Mouse (Mus musculus) neural tube, embryonic 10.5 days (tissue): ENCODE data around the gene Fam178b.

Experiments
- DNase-seq: peaks from one replicate; pipeline ENCODE4 v3.0.0-alpha.2; 2017; ENCODE audit warnings: low spot score; ENCODE audit errors: extremely low spot score

Fam178b gene

GRCm38 (mm10) chr1:36566425-36566824 lies 116.6 kb downstream of the Fam178b start:
- no peak for DNase-seq

DNA sequence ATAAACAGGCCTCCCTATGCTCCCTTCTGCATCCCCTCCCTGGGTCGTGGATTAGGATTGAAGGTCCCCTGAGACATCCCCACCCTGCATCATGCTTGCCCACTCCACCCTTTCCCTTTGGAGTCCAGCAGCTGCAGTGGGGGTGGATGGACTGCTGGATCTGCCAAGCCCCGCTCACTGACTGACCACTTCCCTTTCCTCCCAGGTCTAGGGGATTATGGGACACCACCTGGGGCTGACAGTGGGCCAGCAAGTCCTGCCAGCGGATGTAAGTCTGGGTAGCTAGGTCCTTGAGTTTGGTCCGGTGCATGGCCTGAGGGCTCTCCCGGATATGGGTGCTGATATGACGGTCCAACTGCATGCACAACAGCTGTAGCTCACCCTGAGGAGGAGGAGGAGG lies 118.9 kb downstream of the Fam178b start:
- DNase-seq = no peak

DNA sequence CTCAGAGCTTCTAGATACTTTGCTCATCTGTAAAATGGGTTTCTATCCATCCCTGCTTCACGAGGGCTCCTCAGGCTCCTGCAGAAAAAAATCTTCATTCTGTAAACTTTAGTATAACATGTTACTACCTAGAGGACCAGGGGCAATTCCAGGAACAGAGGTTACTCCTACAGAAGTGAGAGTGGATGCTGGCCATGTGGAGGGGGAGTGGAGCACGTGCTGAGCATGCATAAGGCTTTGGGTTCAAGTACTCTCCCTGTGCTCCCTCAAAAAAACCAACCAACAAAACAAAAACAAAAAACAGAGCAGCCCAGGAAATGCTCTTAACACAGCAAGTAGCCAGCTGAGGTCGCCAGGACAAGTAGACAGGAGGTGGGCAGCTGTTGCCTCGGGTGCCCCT lies 119.4 kb downstream of the Fam178b start:
- DNase-seq = no peak

GRCm38 (mm10) chr1:36563197-36563596 lies 119.8 kb downstream of the Fam178b start:
- DNase-seq = no peak

GRCm38 (mm10) chr1:36562388-36562787 lies 120.6 kb downstream of the Fam178b start:
- no peak for DNase-seq

DNA sequence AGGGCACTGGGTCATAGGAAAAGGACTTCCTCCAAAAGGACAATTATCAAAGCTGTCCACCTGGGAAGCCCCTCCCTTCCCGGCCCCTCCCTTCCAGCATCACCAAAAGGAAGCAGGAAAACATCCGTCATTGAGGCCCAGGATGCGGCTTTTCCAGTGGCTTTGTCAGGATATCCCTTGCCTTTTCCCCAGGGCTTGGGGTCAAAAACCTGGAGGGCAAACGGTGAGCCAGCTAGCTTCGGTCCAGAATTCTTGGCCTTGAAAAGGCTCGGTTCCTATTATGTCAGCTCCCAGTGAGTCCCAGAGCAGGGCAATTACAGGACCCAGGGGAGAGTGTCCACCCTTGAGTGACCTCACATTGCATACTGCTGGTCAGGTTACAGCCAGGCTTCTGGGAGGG lies 122.1 kb downstream of the Fam178b start:
- DNase-seq = no peak

DNA sequence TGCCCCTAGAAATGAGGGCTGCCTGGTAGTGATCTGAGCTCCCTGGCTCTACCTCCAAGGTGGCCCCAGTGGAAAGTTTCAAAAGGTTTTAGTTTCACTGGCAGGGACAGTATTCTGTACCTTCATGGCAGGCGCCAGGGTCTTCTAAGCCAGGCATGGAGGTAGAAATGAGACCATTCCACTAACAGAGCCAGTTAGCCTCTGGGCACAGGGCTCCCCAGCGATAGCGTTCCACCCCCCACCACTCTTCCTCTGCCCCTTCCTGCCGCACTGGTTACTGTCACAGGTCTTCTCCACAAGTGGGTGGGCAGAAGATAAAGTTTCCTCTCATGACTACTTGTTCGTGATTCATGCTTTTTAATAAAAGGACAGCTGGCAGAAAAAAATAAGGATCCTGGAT lies 123.1 kb downstream of the Fam178b start:
- DNase-seq = no peak

- no peak for DNase-seq
These were observed 123.7 kb downstream of the Fam178b start for GRCm38 (mm10) chr1:36559256-36559655.

DNA sequence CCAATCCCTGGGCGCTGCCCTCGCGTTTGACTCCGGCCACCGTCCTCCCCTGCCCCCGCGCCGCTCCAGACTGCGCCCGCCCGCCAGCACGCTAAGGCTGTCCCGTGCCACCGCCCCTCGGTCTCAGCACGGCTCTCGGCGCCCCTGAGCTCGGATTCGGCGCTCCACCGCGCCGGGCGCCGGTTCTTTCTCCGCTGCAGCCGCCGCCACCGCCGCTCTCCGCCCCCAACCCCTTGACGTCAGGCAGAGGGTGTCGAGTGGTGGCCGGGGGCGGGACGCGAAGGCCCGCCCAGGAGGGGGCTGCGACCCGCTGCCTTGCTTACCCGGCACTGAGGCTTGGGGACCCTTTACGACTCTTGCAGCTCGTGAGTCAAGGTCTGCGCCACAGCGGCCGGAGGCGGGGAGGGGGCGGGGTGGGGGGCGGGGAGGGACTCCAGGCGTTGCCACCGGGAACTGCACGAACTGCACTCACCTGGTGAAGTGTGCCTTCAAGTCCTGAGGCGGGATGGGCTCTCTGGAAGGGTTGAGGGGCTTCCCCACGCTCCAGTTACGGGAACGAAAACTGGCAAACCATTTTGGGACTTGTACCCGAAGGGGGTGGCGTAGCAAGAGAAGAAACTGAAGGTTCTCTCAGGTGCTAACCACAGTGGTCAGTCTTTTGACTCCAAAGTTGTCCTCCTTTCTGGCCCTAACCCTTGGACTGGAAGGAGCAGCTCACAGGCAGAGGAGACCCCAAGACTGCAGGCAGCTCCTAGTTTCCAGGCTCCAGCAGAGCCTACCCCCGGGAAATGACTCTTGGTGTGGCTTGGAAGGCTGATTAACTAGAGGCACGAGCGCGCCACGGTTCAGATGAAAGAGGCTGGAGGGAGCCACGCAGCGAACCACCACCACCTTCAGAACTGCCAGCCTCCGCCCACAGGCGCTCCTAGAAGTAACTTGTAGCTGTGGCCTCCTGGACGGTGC lies 124.7 kb downstream of the Fam178b start, which contains the start of gene Sema4c:
Sema4c (minus strand) TSS at position 319 of the 963 bp plus-strand sequence.
- peak; percentile 84 for DNase-seq

GRCm38 (mm10) chr1:36557457-36558011 lies 125.4 kb downstream of the Fam178b start:
- peak; percentile 88 for DNase-seq

DNA sequence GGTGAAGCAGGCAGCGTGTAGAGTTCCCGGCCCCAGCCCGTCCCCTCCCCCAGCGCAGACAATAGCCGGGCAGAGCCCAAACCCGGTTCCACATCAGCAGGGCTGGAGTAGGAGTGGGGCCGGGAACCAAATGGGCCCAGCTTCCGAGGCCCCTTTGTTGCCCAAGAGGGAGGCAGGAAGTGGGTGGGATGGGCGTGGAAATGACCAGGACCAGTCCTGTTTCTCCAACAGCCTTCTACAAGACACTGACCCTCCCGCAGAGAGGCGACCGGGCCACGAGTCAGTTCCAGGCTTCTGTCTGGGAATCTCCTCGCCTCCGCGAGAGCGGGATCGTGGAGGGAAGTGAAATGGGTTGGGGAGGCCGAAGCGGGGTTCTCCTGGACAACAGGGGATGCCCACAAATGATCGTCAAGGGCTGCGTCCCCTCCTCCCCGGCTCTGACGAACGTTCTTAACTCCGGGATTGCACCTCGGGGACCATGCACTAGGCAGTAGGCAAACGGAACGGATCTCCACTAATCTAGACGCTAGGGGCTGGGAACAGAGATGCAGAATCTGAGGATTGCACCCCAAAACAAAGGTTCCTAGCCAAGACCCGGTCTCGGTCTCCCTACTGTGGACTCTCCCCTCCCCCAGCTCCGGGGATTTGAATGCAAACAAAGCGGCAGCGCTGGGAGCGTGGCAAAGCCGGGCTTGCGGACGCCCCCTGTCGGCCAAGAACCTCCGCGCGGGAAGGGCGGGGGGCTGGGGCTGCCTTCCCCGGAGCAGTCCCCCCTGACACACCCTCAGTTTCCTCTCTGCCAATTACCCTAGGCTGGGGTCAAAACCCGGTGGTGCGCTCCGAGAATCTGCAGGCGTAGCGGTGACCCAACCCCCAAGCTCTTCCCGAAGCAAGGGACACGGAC lies 126.2 kb downstream of the Fam178b start:
- DNase-seq = peak; percentile 97

DNA sequence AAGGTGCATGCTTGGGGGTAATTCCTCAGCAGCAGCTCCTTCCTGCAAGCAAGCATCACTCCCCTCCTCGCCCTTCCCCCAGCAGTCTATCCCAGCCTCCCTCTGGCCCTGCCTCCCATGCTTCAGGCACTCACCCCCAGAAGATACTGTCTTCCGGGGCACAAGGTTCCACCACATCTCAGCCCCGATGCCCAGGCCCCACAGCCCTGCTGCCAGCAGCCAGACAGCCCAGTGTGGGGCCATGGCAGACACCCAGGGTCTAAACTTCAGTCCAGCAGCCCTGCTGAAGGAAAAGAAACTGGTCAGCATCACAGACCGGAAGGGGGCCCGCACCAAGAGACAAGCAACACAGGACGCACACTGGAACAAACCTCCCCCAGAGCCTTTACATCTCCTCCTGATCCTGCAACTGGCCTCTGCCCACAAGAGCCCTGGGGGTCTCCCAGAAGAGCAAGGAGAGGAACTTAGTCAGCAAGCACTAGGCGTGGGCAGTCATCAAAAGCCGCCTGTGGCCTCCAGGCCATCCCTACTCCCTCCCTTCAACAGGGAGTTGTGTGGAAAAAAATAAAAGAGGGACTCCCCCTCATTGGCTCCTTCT lies 127.1 kb downstream of the Fam178b start:
- no peak for DNase-seq

DNA sequence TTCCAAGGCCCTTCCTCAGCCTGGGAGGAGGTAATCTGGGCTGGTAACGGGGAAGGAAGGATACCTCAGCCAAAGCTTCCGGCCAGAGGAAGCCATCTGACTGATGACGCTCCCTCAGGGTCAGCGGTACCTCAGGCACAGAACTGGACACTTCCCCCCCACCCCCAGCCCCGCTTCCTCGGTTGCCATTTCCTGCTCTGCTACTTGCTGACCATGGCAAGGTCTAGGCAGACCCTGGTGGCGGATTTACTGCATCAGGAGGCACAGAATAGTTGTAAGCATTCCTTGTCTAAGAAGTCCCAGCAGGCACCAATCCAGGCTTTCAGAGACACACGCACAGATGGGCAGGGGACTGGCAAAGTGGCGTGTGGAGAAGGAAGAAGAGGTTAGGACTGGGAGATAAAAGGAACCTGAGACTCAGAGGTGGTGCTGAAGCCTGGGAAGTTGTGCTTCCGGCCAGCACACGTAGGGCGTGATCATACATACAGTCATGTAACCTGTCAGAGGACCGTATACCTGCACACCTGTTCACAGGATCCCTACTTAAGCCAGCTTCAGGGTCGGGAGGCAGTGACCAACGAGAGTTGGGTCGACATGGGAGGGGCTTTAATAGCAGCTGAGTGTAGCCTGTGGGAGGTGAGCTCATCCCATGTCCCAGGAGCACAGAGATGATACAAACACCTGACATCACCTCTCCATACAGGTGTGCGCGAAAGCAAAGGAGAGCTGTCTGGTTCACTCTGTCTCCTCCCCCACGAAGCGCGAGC lies 128.2 kb downstream of the Fam178b start:
- no peak for DNase-seq

GRCm38 (mm10) chr1:36552506-36552905 lies 130.5 kb downstream of the Fam178b start:
- DNase-seq = no peak

DNA sequence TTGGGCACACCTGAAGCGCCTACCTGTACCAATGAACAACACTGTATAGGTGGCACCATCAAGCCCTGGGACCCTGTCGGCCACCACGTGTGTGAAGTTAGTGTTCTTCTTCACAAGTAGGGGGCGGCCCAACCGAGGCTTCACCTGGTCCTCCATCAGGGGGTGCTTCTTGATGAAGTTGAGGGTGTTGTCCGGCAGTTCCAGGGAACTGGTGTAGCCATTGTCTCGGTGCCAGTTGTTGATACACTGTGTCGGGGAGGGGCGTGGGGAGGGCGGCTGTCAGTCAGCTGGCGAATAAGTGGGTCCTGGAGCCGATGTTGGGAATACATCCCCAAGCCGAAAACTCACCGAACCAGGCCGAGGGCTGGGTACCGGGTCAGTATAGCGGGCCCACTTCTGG lies 131.1 kb downstream of the Fam178b start:
- DNase-seq = no peak

DNA sequence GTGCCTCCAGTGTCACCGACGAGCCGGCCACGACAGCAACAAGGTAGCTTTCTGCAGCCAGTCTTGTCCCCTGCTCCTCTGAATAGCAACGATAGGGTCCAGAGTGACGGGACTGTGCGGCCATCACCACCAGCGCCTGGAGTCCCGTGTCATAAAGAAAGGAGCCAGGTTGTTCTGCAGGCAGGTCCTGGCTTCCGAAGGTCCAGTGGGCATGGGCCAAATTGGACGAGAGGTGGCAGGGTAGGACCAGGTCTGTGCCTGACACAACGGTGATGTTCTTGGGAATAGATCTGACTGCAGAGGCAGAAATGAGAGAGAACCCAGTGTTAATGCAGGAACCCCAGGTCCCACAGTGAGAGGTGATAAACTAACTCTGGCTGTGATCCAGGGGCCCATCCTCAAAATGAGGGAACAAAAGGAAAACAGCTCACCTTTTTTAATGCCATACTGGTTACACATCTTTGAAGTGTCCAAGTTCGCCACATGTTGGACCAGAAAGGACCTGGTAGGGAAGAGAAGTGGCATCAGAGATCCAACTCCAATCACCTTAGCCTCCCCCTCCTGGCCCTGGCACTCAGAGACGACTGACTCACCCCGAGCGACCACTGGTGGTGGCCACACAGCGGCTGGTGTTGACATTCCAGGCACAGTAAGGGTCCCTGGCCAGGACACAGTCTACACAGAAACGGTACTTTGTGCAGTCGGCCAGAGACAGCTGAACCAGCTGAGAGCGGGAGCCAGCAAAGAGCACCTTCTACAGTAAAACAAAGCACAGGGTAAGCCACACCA lies 132.7 kb downstream of the Fam178b start:
- DNase-seq = no peak

DNA sequence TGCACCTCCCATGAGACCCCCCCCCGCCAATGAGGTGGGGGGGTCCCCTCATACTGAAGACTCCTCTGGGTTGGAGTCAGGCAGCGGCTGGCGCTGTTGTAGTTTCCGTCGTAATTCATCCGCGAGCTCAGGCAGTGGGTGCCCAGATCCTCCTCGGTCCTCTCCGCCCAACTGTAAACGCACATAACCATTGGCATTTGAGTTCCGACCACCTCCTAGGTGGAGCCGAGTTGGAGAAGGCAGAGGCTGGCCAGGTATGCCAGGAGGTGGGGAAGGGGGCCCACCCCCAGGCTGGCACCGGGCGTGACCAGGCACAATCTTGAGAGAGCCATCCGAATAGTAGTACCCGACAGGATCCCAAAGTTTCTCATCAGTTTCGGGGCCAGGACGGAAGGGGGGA lies 133.5 kb downstream of the Fam178b start:
- no peak for DNase-seq

- DNase-seq = no peak
These were observed 134.2 kb downstream of the Fam178b start for GRCm38 (mm10) chr1:36548771-36549170.

- no peak for DNase-seq
These were observed 134.9 kb downstream of the Fam178b start for GRCm38 (mm10) chr1:36547981-36548598.
